Comparison of ENCODE assay signal across 8 mouse cellular contexts in the genomic region with DNA sequence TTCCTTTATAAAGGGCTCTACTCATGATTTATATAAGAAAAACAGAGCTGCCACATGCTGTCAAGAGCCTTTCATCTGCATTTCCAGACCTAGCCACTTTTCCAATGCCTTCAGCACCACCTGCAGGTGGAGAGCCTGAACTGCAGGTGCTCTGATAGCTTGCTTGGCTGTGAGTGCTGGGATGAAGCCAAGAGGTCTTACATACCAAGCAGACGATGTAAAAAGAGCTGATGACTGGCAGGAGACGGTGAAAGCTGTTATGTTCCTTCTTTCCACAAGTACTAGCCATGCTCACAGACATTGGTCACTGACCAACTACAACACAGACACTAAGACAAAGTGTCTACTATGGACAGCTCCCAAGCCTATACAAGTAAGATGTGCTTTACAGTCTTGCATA. TPM values are rescaled to one million over a fixed set of nuclear protein-coding genes. Genes with fewer than 3 reads are reported as not detected.
A peak's percentile ranks its signal among the peaks of the same experiment; 100 is the strongest.
DNase-seq lines count a peak whose midpoint lies in the region; ATAC-seq lines count a peak whose summit lies in the region.

No protein-coding gene starts in this region.

- ATAC-seq in hindbrain, embryonic 14.5 days (ENCODE audit: low FRiP score) = peak; percentile 76
- ATAC-seq in megakaryocyte, adult 5-6 weeks (ENCODE audit: poor library complexity, severe bottlenecking) = peak; percentile 94

- no peak overlapping the region for H3K4me2 ChIP-seq in hindbrain, embryonic 14.5 days (replicated peaks)

- 0 out of 2 replicates have a peak overlapping the region, but pooled peaks have one; percentile 29 for H3K27ac ChIP-seq in hindbrain, embryonic 14.5 days

- 5% methylated on average over 2 of the region's 2 CpGs for WGBS in hindbrain, embryonic 14.5 days

- H3K27me3 ChIP-seq in hindbrain, embryonic 14.5 days (ENCODE audit: control insufficient read depth, insufficient read depth, low read length) = no peaks in the 10 kb centered on the region

- peaks cover 17% of the 10 kb centered on the region for H3K4me1 ChIP-seq in hindbrain, embryonic 14.5 days (replicated peaks; ENCODE audit: control insufficient read depth, insufficient read depth, low read length)

- no peak overlapping the region for H3K4me3 ChIP-seq in hindbrain, embryonic 14.5 days (replicated peaks; ENCODE audit: low read length)

- peak; percentile 87 for DNase-seq in R1 (ENCODE audit: low read depth, low spot score)
- peak; percentile 96 for DNase-seq in cerebellum, adult 9-11 months
- DNase-seq in frontal cortex, postnatal 14 days (ENCODE audit: low spot score in 2 of 2) = peak; percentile 90 to 94
- DNase-seq in hindbrain, embryonic 14.5 days (ENCODE audit: low spot score) = peak; percentile 98
- DNase-seq in layer of hippocampus, postnatal 14 days (ENCODE audit: low spot score in 2 of 2) = peak; percentile 97
- peak; percentile 94 to 96 for DNase-seq in right cerebral cortex, postnatal 10 days (ENCODE audit: low spot score in 2 of 2)
- DNase-seq in urinary bladder, postnatal 25 days (ENCODE audit: low spot score) = peak; percentile 79

- peaks cover 35% of the 10 kb centered on the region for H3K36me3 ChIP-seq in hindbrain, embryonic 14.5 days (replicated peaks; ENCODE audit: control insufficient read depth, insufficient read depth)

- H3K9ac ChIP-seq in hindbrain, embryonic 14.5 days = 0 out of 2 replicates have a peak overlapping the region, but pooled peaks have one; percentile 4

- no peaks in the 10 kb centered on the region for H3K9me3 ChIP-seq in hindbrain, embryonic 14.5 days (ENCODE audit: control insufficient read depth, low read length)

RNA-seq across cellular contexts. Expression of a gene that starts 12.0 kb away (rescaled TPM):
- polyA plus RNA-seq in hindbrain, embryonic 14.5 days (2014; fragmentation: Nextera tagmentation; extraction: Ambion mirVana) = 0.31 and 0.42 TPM in 2 replicates
- under 1 TPM; 0.28 to 0.31 TPM for total RNA-seq in layer of hippocampus, postnatal 14 days (2021)
- total RNA-seq in megakaryocyte, adult 5-6 weeks (2015) = 0.09 and 0.57 TPM in 2 replicates
- total RNA-seq in megakaryocyte, adult 5-6 weeks (2017) = not detected in 2 replicates

RNA-seq across cellular contexts. Expression of a gene that starts 12.3 kb away (rescaled TPM):
- 57.0 and 57.7 TPM in 2 replicates for polyA plus RNA-seq in hindbrain, embryonic 14.5 days (2014; fragmentation: Nextera tagmentation; extraction: Ambion mirVana)
- 100 to 1,000 TPM; 116 to 122 TPM for total RNA-seq in layer of hippocampus, postnatal 14 days (2021)
- 11.5 and 14.6 TPM in 2 replicates for total RNA-seq in megakaryocyte, adult 5-6 weeks (2015)
- total RNA-seq in megakaryocyte, adult 5-6 weeks (2017) = 25.0 and 25.6 TPM in 2 replicates

RNA-seq across cellular contexts. Expression of a gene that starts 42.1 kb away (rescaled TPM):
- 0.04 and 0.14 TPM in 2 replicates for polyA plus RNA-seq in hindbrain, embryonic 14.5 days (2014; fragmentation: Nextera tagmentation; extraction: Ambion mirVana)
- total RNA-seq in layer of hippocampus, postnatal 14 days (2021) = under 1 TPM; 0.23 to 0.24 TPM
- not detected in 2 replicates for total RNA-seq in megakaryocyte, adult 5-6 weeks (2015)
- not detected in 2 replicates for total RNA-seq in megakaryocyte, adult 5-6 weeks (2017)

Comparison
In these comparisons a context has a peak if more than half of its experiments do, and no peak if none do; other contexts are left out.
1. RNA of a gene that starts 12.3 kb away (total RNA-seq): 116 to 122 TPM in layer of hippocampus, postnatal 14 days; 11.5 to 25.6 TPM in megakaryocyte, adult 5-6 weeks; every median in the first group is over 4 times any median in the second.
2. Peak in every context shown above with its lines, with median percentiles within 50 percentile points of each other: DNase-seq.